Mouse (Mus musculus): ENCODE measurements at regions not wholly inside any gene's neighbourhood (a gene's known extent, or its start where the extent isn't known, plus 50 kb on each side); places are given as distances from the start of the nearest gene placed in this dataset.
"Not testable (repeated sequence)": the region's sequence is repeated elsewhere in the genome, so short reads cannot be mapped to it uniquely, and the experiment has no call there.

DNA sequence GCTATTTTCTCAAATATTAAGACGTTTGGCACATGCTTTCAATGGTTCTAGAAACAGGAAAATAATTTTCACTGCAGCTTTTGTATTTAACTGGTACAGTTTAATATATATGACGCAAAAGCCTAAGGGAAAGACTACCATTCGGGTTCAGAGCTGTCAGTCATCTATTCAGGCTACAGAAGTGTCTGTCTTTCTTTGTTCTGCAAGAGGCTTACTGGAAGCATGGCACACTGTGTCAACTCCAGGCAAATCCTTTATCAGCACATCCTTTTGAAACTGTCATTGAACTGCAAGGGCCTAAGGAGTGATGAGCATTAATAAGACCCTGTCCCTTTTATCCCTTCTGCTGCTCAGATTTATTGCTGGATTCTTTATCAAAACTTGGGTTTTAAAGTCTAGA lies 303.8 kb upstream of the Gm5152 start:
- not testable (repeated sequence) for DNase-seq (ENCODE audit: low read depth, low spot score)

DNA sequence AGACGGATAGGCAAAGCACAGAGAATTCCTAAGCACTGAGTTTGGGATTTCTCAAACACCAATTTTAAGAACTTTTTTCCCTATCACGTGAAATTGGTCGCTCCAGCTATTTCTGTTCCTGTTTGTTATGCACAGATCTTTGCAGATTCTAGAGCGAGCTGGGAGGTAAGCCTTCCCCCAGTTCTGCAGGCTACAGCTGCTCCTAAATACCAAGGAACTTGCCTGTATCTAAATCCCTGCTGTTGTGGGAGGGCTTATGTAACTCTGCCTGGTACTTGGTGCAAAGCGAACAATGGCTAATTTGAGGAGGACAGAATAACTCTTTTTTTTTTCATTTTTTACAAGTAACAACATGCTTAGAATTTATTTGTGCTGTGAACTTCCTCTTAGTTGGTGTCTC lies 316.0 kb upstream of the Gm5152 start:
- DNase-seq (ENCODE audit: low read depth, low spot score) = no peak

DNA sequence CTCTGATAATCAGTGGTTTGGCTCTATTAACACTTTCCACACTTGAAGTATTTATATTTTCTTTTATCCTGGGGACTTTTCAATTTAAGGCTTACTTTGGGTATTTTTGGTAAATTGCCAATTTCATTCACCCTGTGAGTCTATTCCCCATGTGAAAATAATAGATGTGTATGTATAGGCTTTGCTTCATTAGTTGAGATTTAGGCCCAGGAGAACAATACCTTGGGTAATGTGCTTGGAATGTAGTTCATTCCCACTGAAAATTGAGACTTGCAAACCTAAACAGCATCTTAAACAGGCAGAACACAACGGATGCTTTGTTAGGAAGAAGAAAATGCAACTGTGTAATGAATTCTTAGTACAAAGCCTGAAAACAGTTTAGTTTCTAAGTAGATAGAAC lies 346.1 kb upstream of the Gm5152 start:
- DNase-seq (ENCODE audit: low read depth, low spot score) = no peak

DNA sequence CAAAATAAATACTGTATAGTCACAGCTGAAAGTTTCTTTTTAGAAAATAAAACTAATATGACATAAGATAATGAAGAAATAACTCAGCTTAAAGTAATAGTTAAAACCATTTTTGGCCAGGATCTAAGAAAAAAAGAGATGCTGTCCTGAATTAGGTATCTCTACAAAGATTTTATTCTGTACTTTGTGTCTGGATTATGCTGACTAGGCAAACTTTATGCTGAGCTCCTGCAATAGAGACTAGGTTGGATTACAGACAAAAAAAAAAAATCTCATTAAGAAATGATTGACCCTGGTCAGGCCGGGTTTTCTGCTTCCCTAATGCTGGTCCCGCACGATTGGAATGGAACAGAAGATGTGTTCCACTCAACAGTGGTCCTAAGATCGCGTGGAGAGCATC lies 346.8 kb upstream of the Gm8871 start:
- no peak for DNase-seq (ENCODE audit: low read depth, low spot score)

DNA sequence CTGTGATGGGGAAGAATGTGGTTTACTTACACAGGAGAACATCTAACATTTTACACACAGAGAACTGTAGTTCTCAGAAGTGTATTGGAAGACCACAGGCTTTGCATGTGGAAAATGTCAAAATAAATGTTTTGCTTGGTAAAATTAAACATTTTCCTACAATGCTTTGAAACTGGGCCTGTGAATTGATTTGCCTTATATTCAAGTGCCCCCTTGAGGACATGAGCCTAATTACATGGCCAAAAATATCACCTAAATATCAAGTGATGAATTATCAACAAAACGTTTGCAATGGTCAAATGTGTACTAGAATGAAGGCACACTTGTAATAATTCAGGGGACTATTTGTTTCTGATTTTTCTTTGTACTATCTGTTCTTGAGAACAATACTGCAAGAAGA lies 314.4 kb upstream of the Gm8871 start:
- DNase-seq (ENCODE audit: low read depth, low spot score) = peak; percentile 50

DNA sequence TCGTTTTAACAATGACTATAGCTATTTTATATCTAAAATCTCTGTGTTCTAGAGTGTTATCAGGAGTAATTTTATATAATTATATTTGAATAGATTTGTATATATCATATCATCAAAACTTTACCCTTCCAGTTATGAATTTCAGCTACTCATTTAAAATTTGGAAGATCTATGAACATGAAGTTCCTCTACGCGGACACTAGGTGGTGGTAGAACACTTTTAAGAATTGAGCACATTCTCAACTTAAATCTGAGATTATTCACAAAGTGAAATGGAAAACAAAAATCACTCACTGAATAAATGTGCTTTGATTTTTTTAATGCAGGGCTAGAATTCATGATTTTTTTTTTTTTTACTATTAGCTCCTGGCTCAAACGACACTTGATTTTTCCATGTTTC lies 299.5 kb upstream of the Gm8871 start:
- peak; percentile 56 for DNase-seq (ENCODE audit: low read depth, low spot score)

DNA sequence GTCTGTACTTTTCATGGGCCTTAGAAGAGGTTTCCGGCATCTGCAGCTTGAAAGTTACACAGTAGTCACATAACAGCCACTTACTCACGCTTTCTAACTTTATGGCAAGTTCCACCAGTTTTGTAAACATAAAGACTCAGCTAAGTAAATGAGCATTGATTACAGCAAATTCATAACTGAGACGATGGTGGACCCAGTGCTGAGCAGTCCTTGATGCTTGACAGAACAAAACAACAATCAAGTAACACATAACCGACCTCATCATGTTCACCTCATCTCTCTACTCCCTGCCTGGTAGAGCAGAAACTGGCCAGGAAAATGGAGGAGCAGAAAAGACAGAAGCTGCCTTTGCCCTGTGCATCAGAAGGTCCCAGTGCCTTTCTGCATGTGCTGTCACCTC lies 284.3 kb upstream of the Gm8871 start:
- no peak for DNase-seq (ENCODE audit: low read depth, low spot score)

DNA sequence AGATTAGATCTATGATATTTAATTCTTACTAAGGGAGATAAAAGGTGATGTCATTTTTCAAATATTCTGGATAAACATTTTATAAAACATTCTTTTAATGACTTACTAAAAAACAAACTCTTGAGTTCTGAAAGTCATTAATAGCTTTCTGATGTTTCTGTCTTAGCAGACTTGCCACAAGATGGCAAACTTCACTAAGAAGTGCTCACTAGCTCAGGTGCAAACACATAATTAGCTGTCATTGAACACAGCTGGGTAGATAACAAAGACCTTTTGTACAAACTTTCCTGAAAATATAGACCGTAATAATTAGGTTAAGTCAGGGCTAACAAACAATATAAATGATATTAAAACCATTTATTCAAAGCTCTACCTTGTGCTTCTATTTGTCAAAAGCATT lies 273.4 kb upstream of the Gm8871 start:
- DNase-seq (ENCODE audit: low read depth, low spot score) = peak; percentile 66

DNA sequence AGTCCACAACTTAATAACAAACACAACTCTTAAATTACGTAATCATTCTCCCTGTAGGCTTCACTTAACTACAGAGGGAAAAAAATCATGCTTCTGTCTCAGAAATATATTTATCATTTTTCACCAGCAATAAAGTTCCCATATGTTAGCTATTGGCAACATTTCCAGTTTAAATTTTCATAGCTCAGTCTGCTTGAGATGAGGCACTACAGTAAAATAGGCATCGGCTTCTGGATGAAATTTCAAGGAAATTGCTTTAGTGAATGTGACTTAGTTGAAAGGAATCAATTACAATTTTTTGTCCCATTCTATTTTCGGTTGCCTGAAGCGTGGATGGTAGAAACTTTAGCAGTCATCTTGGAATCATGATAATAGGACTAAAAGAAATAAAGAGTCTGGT lies 262.1 kb upstream of the Gm8871 start:
- no peak for DNase-seq (ENCODE audit: low read depth, low spot score)

DNA sequence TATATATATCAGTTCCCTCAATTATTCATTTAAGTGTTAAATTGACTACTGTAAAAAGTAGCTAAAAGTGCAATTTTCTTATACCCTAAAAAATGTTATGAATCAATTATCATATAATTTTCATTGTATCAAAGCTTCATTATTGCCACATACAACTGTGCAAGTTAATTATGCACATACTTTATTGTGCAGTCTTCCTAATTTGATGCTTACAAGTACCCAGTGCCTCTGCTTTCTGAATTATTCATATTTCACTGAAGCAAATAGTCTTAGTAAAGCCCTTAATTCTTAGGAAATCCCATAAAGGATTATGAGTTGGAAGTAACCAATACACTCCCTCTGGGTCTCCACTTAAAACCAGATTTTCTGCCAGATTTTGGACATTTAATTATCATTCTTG lies 220.5 kb upstream of the Gm8871 start:
- no peak for DNase-seq (ENCODE audit: low read depth, low spot score)

DNA sequence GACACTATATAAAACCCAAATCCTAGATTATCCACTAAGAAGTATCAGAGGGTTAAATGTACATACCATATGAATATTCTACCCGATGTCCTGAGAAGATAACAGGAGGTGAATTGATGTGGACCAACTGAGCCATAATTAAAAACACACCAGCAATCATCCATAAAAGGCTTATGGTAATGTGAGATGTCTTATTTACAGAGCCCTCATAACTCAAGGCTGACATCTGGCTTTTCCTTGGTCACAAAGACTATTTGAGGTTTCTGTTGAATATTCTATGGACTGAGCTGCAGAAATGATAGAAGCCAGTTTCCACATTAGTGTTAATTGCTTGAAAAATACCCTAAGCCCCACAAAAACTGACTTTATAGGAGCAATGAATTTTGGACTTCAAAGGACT lies 198.1 kb upstream of the Gm8871 start:
- DNase-seq (ENCODE audit: low read depth, low spot score) = no peak

DNA sequence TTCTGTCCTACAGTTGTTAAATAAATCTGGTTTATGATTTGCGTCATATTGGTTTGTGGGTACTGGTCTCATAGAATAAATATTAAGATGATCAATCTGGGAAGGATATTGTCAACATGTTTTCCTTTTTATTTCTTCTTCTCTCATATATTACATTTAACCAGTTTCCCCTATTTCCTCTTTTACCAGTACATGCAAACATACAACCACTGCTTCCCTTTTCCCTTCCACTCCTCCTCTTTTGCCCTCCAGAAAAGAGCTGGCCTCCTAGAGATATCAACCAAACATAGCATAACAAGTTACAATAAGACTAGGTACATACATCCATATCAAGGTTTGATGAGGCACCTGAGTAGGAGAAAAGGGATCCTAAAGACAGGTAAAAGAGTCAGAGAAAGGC lies 180.1 kb upstream of the Gm8871 start:
- DNase-seq (ENCODE audit: low read depth, low spot score) = no peak

Data from A20 (cell line).